Mouse (Mus musculus) ES-Bruce4 (cell line): ENCODE data around the gene Folr1. TPM values are rescaled to one million over a fixed set of nuclear protein-coding genes. Genes with fewer than 3 reads are reported as not detected.

Experiments
- H3K27ac ChIP-seq: 2 replicates; pipeline ENCODE4 v1.5.1; 2012; ENCODE audit warnings: low read length, inconsistent platforms; ENCODE audit not compliant: insufficient read depth
- H3K27me3 ChIP-seq: 2 replicates; pipeline ENCODE4 v1.6.1; 2012; ENCODE audit warnings: mild to moderate bottlenecking, low read length, inconsistent platforms; ENCODE audit not compliant: control insufficient read depth, poor library complexity, insufficient read depth, severe bottlenecking
- H3K36me3 ChIP-seq: 2 replicates; pipeline ENCODE4 v1.6.1; 2012; ENCODE audit warnings: inconsistent platforms, mild to moderate bottlenecking, low read length, moderate library complexity; ENCODE audit not compliant: control insufficient read depth, poor library complexity, insufficient read depth, severe bottlenecking
- H3K4me1 ChIP-seq: one replicate; pipeline ENCODE4 v1.8.1; 2011; ENCODE audit warnings: low read length; ENCODE audit not compliant: control insufficient read depth, insufficient read depth
- H3K4me3 ChIP-seq: 2 replicates; pipeline ENCODE4 v1.5.1; 2011; ENCODE audit warnings: low read depth, mild to moderate bottlenecking, low read length
- H3K9ac ChIP-seq: 2 replicates; pipeline ENCODE4 v1.6.1; 2012; ENCODE audit warnings: low read depth, mild to moderate bottlenecking, inconsistent platforms; ENCODE audit not compliant: poor library complexity, severe bottlenecking
- H3K9me3 ChIP-seq: replicated peaks from 2 replicates; pipeline ENCODE4 v1.6.1; 2012; ENCODE audit warnings: mild to moderate bottlenecking, low read length, inconsistent platforms; ENCODE audit not compliant: control insufficient read depth, poor library complexity, insufficient read depth, severe bottlenecking
- CTCF ChIP-seq: IDR thresholded peaks from one replicate; pipeline ENCODE4 v1.8.1; 2011; ENCODE audit warnings: low read depth, low read length
- EP300 ChIP-seq: IDR thresholded peaks from 2 replicates; pipeline ENCODE4 v1.6.1; 2011; ENCODE audit warnings: low read depth, low read length; ENCODE audit not compliant: insufficient read depth
- POLR2A ChIP-seq: IDR thresholded peaks from one replicate; pipeline ENCODE4 v1.8.1; 2011; ENCODE audit warnings: low read length; ENCODE audit not compliant: insufficient read depth
- polyA plus RNA-seq: library from polyadenylated mRNA; stranded (reverse); fragments of >200 nt; gene quantifications from 2 replicates; pipeline ENCODE4 v1.2.4, GENCODE M21; 2011; ENCODE audit warnings: low read depth; ENCODE audit not compliant: missing spikeins, insufficient read depth, insufficient read length

The Folr1 gene
- polyA plus RNA-seq, 1 experiment, result 54.6 TPM

- Histone ChIP-seq H3K4me3 (peak overlapping the region; percentile 85), H3K9ac (peak overlapping the region; percentile 82), H3K36me3 (peaks cover 6% of the 10 kb centered on the region; the same call in 1 of the 2 replicates), H3K9me3 (no peaks in the 10 kb centered on the region), H3K27ac (peak overlapping the region; percentile 93), H3K4me1 (peaks cover 4% of the 10 kb centered on the region), H3K27me3 (no peaks in the 10 kb centered on the region)
- TF ChIP-seq POLR2A (no peak), CTCF (no peak), EP300 (no peak)
Measured at GRCm38 (mm10) chr7:101837154-101837605, 33.4 kb downstream of the Folr1 start.

DNA sequence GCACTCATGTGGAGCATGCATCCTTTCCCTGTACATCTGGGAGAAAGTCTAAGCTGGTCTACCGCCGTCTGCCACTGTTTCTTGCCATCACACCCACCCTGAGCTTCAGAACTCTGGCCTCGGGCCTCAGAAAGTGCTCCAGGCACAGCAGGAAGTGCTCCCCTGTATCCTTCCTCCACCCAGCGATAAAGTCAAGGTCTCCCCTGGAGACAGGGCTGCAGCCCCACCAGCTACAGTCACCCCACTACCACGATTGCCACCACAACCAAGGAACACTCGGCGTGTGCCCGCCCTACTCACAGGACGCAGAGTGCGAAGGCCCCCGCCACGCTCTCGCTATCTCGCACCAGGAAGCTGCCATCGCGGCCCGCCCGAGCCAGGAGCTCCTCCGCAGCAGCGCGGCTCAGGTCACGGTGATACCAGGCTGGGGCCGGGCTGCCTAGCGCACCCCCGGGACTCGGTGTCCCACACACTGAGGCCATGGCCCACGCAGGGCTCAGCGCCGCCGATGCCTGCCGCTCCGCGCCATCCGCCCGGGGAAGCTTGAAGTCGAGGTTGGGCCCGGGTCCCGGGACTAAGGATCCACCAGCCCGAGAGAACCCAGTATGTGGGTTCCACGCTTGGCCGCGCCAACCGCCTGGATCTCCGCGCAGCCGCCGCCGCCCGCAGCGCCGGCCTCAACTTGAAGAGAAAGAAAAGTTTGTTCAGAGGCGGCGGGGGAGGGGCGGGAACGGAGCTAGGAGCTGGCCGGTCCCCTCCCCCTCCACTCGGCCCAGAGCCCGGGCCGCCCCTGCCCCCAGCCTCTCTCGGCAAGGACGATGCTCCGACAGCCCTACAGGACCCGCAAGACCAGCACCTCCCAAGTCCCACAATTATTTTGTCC, 34.1 kb downstream of the Folr1 start:
- Histone ChIP-seq H3K9me3 (no peaks in the 10 kb centered on the region), H3K4me1 (peaks cover 6% of the 10 kb centered on the region), H3K9ac (peak overlapping the region; percentile 82), H3K36me3 (peaks cover 7% of the 10 kb centered on the region; the same call in 1 of the 2 replicates), H3K4me3 (peak overlapping the region; percentile 85), H3K27me3 (no peaks in the 10 kb centered on the region), H3K27ac (peak overlapping the region; percentile 93)
- TF ChIP-seq CTCF (no peak), POLR2A (no peak), EP300 (no peak)

DNA sequence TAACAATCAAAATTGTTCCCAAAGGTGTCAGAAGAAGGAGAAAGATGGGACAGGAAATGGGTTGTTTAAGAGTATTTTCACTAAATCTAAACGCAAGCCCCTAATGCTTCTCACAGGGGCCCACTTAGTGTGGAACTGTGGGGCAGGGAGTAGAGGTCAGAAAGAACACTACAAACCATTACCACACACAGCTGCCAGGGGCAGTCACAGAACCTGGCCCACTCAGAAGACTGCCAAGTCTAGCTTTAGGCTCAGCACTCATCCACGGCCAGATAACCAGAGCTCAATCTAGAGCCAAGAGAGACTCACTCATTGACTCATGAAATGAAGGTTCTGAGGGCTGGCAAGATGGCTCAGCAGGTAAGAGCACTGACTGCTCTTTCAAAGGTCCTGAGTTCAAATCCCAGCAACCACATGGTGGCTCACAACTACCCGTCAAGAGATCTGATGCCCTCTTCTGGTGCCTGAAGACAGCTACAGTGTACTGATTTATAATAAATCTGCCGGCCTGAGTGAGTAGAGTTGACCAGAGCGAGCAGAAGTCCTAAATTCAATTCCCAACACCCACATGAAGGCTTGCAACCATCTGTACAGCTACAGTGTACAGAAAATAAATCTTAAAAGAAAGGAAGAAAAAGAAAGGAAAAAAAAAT, 35.0 kb downstream of the Folr1 start:
- no peak for TF ChIP-seq POLR2A
- TF ChIP-seq CTCF, result no peak
- TF ChIP-seq EP300, result no peak
- no peaks in the 10 kb centered on the region for H3K27me3 ChIP-seq
- peak overlapping the region; percentile 82 for H3K9ac ChIP-seq
- H3K4me1 ChIP-seq, result peaks cover 6% of the 10 kb centered on the region
- no peak overlapping the region for H3K27ac ChIP-seq
- peaks cover 16% of the 10 kb centered on the region; the same call in 1 of the 2 replicates for H3K36me3 ChIP-seq
- H3K9me3 ChIP-seq, result no peaks in the 10 kb centered on the region
- peak overlapping the region; percentile 85 for H3K4me3 ChIP-seq

DNA sequence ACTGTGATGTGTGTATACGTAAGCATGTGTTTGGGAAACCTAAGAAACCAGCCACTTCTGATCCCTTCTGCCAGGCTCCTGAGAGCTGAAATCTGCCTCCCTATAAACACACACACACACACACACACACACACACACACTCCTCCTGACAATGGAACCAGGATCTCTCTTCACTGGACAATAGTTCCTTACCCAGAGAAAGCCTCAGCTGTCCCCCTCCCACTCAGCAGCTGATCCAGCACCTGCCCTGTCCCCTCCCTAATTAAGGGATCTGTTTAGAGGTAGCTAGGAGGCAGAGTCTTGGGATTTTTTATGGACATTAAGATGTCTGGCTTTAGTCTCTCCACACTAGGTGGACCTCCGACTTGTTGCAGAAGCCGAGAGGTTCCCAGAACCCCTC, 35.7 kb downstream of the Folr1 start:
- Histone ChIP-seq H3K27ac (no peak overlapping the region), H3K27me3 (no peaks in the 10 kb centered on the region), H3K4me1 (peaks cover 4% of the 10 kb centered on the region), H3K9me3 (no peaks in the 10 kb centered on the region), H3K4me3 (no peak overlapping the region), H3K36me3 (peaks cover 22% of the 10 kb centered on the region), H3K9ac (no peak overlapping the region)
- TF ChIP-seq POLR2A (no peak), EP300 (no peak), CTCF (no peak)

GRCm38 (mm10) chr7:101833916-101834584, 36.5 kb downstream of the Folr1 start:
- H3K9me3 ChIP-seq, result no peaks in the 10 kb centered on the region
- no peak for TF ChIP-seq POLR2A
- TF ChIP-seq CTCF, result no peak
- no peak for TF ChIP-seq EP300
- no peak overlapping the region for H3K4me3 ChIP-seq
- H3K27me3 ChIP-seq, result no peaks in the 10 kb centered on the region
- no peak overlapping the region for H3K9ac ChIP-seq
- H3K36me3 ChIP-seq, result peaks cover 29% of the 10 kb centered on the region
- H3K27ac ChIP-seq, result peak overlapping the region; percentile 62
- peaks cover 4% of the 10 kb centered on the region for H3K4me1 ChIP-seq
